In the genomic region with DNA sequence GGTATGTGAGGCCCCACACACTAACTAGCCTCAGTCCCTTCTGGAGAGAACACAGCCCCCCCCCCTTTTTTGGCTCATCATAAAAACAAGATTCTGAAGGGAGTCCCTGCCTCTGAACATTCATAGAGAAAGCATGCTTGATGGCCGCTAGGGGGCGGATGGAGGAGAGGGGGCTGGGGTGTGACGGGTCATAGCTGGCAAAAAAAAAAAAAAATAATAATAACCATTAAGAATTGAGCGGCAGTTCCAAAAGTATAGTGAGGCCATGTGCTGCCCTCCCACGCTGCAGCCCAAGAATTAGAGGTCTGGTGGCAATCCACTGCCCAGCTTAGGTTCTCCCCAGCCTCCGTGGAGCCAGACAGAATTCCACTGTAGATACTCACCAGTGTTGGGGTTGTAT, we compare ENCODE assay signal across 8 mouse cellular contexts. TPM values are rescaled to one million over a fixed set of nuclear protein-coding genes. Genes with fewer than 3 reads are reported as not detected.
DNase-seq lines count a peak whose midpoint lies in the region; ATAC-seq and TF ChIP-seq lines count a peak whose summit lies in the region.

No protein-coding gene starts in this region.

- no peak overlapping the region for H3K9ac ChIP-seq in lung, postnatal 0 days (replicated peaks; ENCODE audit: low read depth)

- DNase-seq in cerebellum, postnatal 14 days: peak; percentile 20 to 56
- DNase-seq in lung, adult 2 months: no peak
- DNase-seq in lung, adult 18-20 months: no peak
- DNase-seq in embryonic facial prominence, embryonic 10.5 days (ENCODE audit: low spot score): peak; percentile 45
- DNase-seq in lung, postnatal 0 days (ENCODE audit: low spot score): peak; percentile 50
- no peak for DNase-seq in urinary bladder, postnatal 4 days (ENCODE audit: low spot score in 2 of 2)
- no peak for DNase-seq in cerebellum, adult 9-10 months

- peaks cover 59% of the 10 kb centered on the region for H3K36me3 ChIP-seq in embryonic facial prominence, embryonic 10.5 days (replicated peaks)
- no peaks in the 10 kb centered on the region for H3K36me3 ChIP-seq in lung, postnatal 0 days (ENCODE audit: insufficient read depth, low read length)

- TF ChIP-seq EP300 in lung, postnatal 0 days (IDR thresholded peaks at IDR 0.05): no peak

- TF ChIP-seq CTCF in lung, adult 2 months (IDR thresholded peaks at IDR 0.05; ENCODE audit: insufficient read depth, low read length): peak; percentile 41
- TF ChIP-seq CTCF in lung, postnatal 0 days (IDR thresholded peaks at IDR 0.05): peak; percentile 70

- peaks cover 12% of the 10 kb centered on the region for H3K4me1 ChIP-seq in lung, adult 2 months (ENCODE audit: control insufficient read depth, insufficient read depth, low read length)
- peaks cover 54% of the 10 kb centered on the region for H3K4me1 ChIP-seq in embryonic facial prominence, embryonic 10.5 days
- no peaks in the 10 kb centered on the region for H3K4me1 ChIP-seq in lung, postnatal 0 days (ENCODE audit: insufficient read depth, low read depth, low read length)

- TF ChIP-seq POLR2A in lung, adult 2 months (IDR thresholded peaks at IDR 0.05; ENCODE audit: borderline replicate concordance, extremely low read depth, low read depth, low read length): no peak

- 43% methylated on average over 6 of the region's 6 CpGs for WGBS in lung, adult 2 months
- WGBS in embryonic facial prominence, embryonic 10.5 days: 63% methylated on average over 6 of the region's 6 CpGs
- 58% methylated on average over 6 of the region's 6 CpGs for WGBS in lung, postnatal 0 days

- no peak overlapping the region for H3K4me2 ChIP-seq in lung, postnatal 0 days (replicated peaks; ENCODE audit: low read depth, low read length)

- ATAC-seq in cerebellum, adult (ENCODE audit: insufficient number of reproducible peaks, low FRiP score, low TSS enrichment): no peak
- ATAC-seq in lung, postnatal 0 days: no peak

- H3K27me3 ChIP-seq in embryonic facial prominence, embryonic 10.5 days (replicated peaks; ENCODE audit: low read depth, poor library complexity, severe bottlenecking): no peaks in the 10 kb centered on the region
- no peaks in the 10 kb centered on the region for H3K27me3 ChIP-seq in lung, postnatal 0 days (replicated peaks; ENCODE audit: insufficient read depth, low read length)

- H3K9me3 ChIP-seq in embryonic facial prominence, embryonic 10.5 days: no peaks in the 10 kb centered on the region
- H3K9me3 ChIP-seq in lung, postnatal 0 days (ENCODE audit: low read length): no peaks in the 10 kb centered on the region

- no peak overlapping the region for H3K27ac ChIP-seq in embryonic facial prominence, embryonic 10.5 days (replicated peaks)
- no peak overlapping the region for H3K27ac ChIP-seq in lung, postnatal 0 days (ENCODE audit: low read length)

- H3K4me3 ChIP-seq in lung, adult 2 months (replicated peaks; ENCODE audit: extremely low read depth, low read depth, low read length): no peak overlapping the region
- no peak overlapping the region for H3K4me3 ChIP-seq in embryonic facial prominence, embryonic 10.5 days
- no peak overlapping the region for H3K4me3 ChIP-seq in lung, postnatal 0 days (ENCODE audit: low read depth, low read length)

RNA-seq across cellular contexts. Expression of gene Emilin2, which starts 57.0 kb away (rescaled TPM):
- 17.3 and 18.7 TPM in 2 replicates for polyA plus RNA-seq in lung, adult 2 months (2012; rRNA removed)
- 22.2 and 23.8 TPM in 2 replicates for polyA plus RNA-seq in embryonic facial prominence, embryonic 10.5 days (2016; fragmentation: Nextera tagmentation; extraction: Ambion mirVana)
- 4.3 and 5.0 TPM in 2 replicates for polyA plus RNA-seq in lung, postnatal 0 days (2015; fragmentation: Nextera tagmentation; extraction: Ambion mirVana)

Comparison
In these comparisons a context has a peak if more than half of its experiments do, and no peak if none do; other contexts are left out.
1. DNase-seq: peak in cerebellum, postnatal 14 days (2 of 2), embryonic facial prominence, embryonic 10.5 days (single experiment) and lung, postnatal 0 days (single experiment); none in lung, adult 2 months (single experiment), lung, adult 18-20 months (0 of 2), urinary bladder, postnatal 4 days (0 of 2) and cerebellum, adult 9-10 months (single experiment).